ENCODE assay signal across 13 mouse cellular contexts in the genomic region with DNA sequence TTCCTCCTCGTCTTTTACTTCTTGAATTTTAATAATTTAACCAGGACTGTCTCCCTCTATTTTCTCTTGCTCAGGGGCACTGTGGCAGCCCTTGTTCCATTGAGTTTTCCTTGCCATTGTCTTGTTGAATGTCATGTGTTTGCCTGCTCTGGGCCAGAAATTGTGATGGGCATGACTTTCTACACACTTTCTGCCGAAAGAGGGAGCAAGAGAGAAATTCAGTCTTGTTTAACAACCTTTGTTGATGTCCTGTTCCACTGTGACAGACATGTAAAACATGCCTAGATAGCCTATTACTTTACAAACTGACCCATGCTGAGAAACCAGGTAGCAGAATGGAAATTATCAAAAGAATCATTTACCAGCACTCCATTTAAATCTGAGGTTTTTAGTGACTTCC. TPM values are rescaled to one million over a fixed set of nuclear protein-coding genes. Genes with fewer than 3 reads are reported as not detected.
DNase-seq lines count a peak whose midpoint lies in the region; ATAC-seq and TF ChIP-seq lines count a peak whose summit lies in the region.
"Had no signal": no experiment of that assay in that cellular context is flagged by ENCODE, and none has a peak within 500 bp of the region (broad histone marks: within the 10 kb centered on the region; RNA-seq: fewer than 3 reads in every experiment).

No protein-coding gene starts in this region.

- 55% methylated on average over 2 of the region's 2 CpGs for WGBS in forebrain, postnatal 0 days
- 85% methylated on average over 2 of the region's 2 CpGs for WGBS in forebrain, embryonic 10.5 days

- H3K4me3 ChIP-seq in forebrain, postnatal 0 days (ENCODE audit: low read depth, low read length) = no peak overlapping the region
- no peak overlapping the region for H3K4me3 ChIP-seq in forebrain, embryonic 10.5 days
- H3K4me3 ChIP-seq: forebrain, embryonic 15.5 days; intestine, embryonic 15.5 days had no signal

- no peaks in the 10 kb centered on the region for H3K4me1 ChIP-seq in forebrain, postnatal 0 days (ENCODE audit: insufficient read depth)
- H3K4me1 ChIP-seq in forebrain, embryonic 10.5 days = no peaks in the 10 kb centered on the region
- H3K4me1 ChIP-seq: forebrain, embryonic 15.5 days; intestine, embryonic 15.5 days had no signal

- no peak overlapping the region for H3K27ac ChIP-seq in forebrain, postnatal 0 days (ENCODE audit: low read depth, low read length)
- no peak overlapping the region for H3K27ac ChIP-seq in forebrain, embryonic 10.5 days
- H3K27ac ChIP-seq: forebrain, embryonic 15.5 days; intestine, embryonic 15.5 days; macrophage had no signal

- peaks cover 18% of the 10 kb centered on the region; the same call in 1 of the 2 replicates for H3K36me3 ChIP-seq in forebrain, postnatal 0 days (ENCODE audit: insufficient read depth)
- peaks cover 86% of the 10 kb centered on the region for H3K36me3 ChIP-seq in forebrain, embryonic 10.5 days (replicated peaks)

- no peak for DNase-seq in forebrain, postnatal 0 days
- no peak for DNase-seq in forebrain, embryonic 10.5 days (ENCODE audit: extremely low spot score, low spot score)
- DNase-seq in kidney, postnatal 36 days = peak; percentile 29 to 45
- no peak for DNase-seq in kidney, adult 18-20 months
- DNase-seq in retina, postnatal 1 day = peak; percentile 8
- no peak for DNase-seq in retina, embryonic 14.5 days (ENCODE audit: low spot score)
- DNase-seq in Muller cell, postnatal 12 days (ENCODE audit: inconsistent ontology term) = no peak
- DNase-seq in frontal cortex, postnatal 14 days (ENCODE audit: low spot score in 2 of 2) = no peak
- DNase-seq: adrenal gland, postnatal 14 days; thymus, postnatal 25 days had no signal

- no peaks in the 10 kb centered on the region for H3K9me3 ChIP-seq in forebrain, postnatal 0 days (ENCODE audit: low read length)
- H3K9me3 ChIP-seq in forebrain, embryonic 10.5 days = no peaks in the 10 kb centered on the region
- H3K9me3 ChIP-seq: forebrain, embryonic 15.5 days; intestine, embryonic 15.5 days had no signal

- peak; percentile 36; the same call in 1 of the 2 replicates for TF ChIP-seq CTCF in forebrain, postnatal 0 days (IDR thresholded peaks at IDR 0.05; ENCODE audit: low read depth)

- H3K9ac ChIP-seq in forebrain, postnatal 0 days = no peak overlapping the region
- H3K9ac ChIP-seq: forebrain, embryonic 15.5 days; intestine, embryonic 15.5 days had no signal

- no peaks in the 10 kb centered on the region for H3K27me3 ChIP-seq in forebrain, postnatal 0 days (ENCODE audit: insufficient read depth, low read length)
- no peaks in the 10 kb centered on the region for H3K27me3 ChIP-seq in forebrain, embryonic 10.5 days (ENCODE audit: poor library complexity, severe bottlenecking)
- H3K27me3 ChIP-seq: forebrain, embryonic 15.5 days; intestine, embryonic 15.5 days had no signal

- H3K4me2 ChIP-seq in forebrain, postnatal 0 days (ENCODE audit: low read depth) = no peak overlapping the region
- H3K4me2 ChIP-seq: forebrain, embryonic 15.5 days; intestine, embryonic 15.5 days had no signal

- ATAC-seq in forebrain, postnatal 0 days = no peak
- ATAC-seq: forebrain, embryonic 15.5 days; intestine, embryonic 15.5 days had no signal

RNA-seq across cellular contexts. Expression of gene Pigl, which starts 33.7 kb away (rescaled TPM):
- total RNA-seq in forebrain, postnatal 0 days (2014; rRNA removed) = 4.6 and 4.8 TPM in 2 replicates
- 4.6 and 5.9 TPM in 2 replicates for polyA plus RNA-seq in forebrain, postnatal 0 days (2015; fragmentation: Nextera tagmentation; extraction: Ambion mirVana)
- polyA plus RNA-seq in forebrain, embryonic 10.5 days (2016; fragmentation: Nextera tagmentation; extraction: Ambion mirVana) = 19.5 and 19.7 TPM in 2 replicates

RNA-seq across cellular contexts. Expression of gene Ncor1, which starts 33.8 kb away (rescaled TPM):
- total RNA-seq in forebrain, postnatal 0 days (2014; rRNA removed) = 117 and 122 TPM in 2 replicates
- polyA plus RNA-seq in forebrain, postnatal 0 days (2015; fragmentation: Nextera tagmentation; extraction: Ambion mirVana) = 108 and 153 TPM in 2 replicates
- 125 and 130 TPM in 2 replicates for polyA plus RNA-seq in forebrain, embryonic 10.5 days (2016; fragmentation: Nextera tagmentation; extraction: Ambion mirVana)

Comparison
In these comparisons a context has a peak if more than half of its experiments do, and no peak if none do; other contexts are left out.
1. DNase-seq: peak in kidney, postnatal 36 days (2 of 2) and retina, postnatal 1 day (single experiment); none in forebrain, postnatal 0 days (single experiment), forebrain, embryonic 10.5 days (single experiment), kidney, adult 18-20 months (single experiment), retina, embryonic 14.5 days (single experiment), Muller cell, postnatal 12 days (single experiment) and frontal cortex, postnatal 14 days (0 of 2).